Mouse (Mus musculus) C2C12 (cell line): Measurements from ENCODE around the gene Gm20388. TPM values are rescaled to one million over a fixed set of nuclear protein-coding genes. Genes with fewer than 3 reads are reported as not detected.
"Not testable (repeated sequence)": the region's sequence is repeated elsewhere in the genome, so short reads cannot be mapped to it uniquely, and the experiment has no call there.

ENCODE experiments used
- H3K27me3 ChIP-seq: one replicate; pipeline ENCODE4 v1.6.1; 2011; ENCODE audit not compliant: control insufficient read depth, insufficient read depth, insufficient read length
- H3K36me3 ChIP-seq: one replicate; pipeline ENCODE4 v1.6.1; 2011; ENCODE audit not compliant: control insufficient read depth, insufficient read depth
- H3K4me3 ChIP-seq: one replicate; pipeline ENCODE4 v1.5.1; 2011; ENCODE audit warnings: mild to moderate bottlenecking, control low read depth; ENCODE audit not compliant: poor library complexity, insufficient read depth, severe bottlenecking
- H3K79me2 ChIP-seq: one replicate; pipeline ENCODE4 v1.6.1; 2011; ENCODE audit not compliant: control insufficient read depth, insufficient read depth
- H3K79me3 ChIP-seq: one replicate; pipeline ENCODE4 v1.6.1; 2011; ENCODE audit warnings: low read depth, control low read depth
- H3ac ChIP-seq: one replicate; pipeline ENCODE3; 2011; ENCODE audit warnings: low read depth; ENCODE audit not compliant: control insufficient read depth, insufficient read length
- CEBPB ChIP-seq: IDR thresholded peaks from one replicate; pipeline ENCODE4 v1.6.1; 2011; ENCODE audit warnings: low read depth, mild to moderate bottlenecking, control low read depth, moderate library complexity
- CTCF ChIP-seq: IDR thresholded peaks from one replicate; pipeline ENCODE4 v1.5.1; 2011; ENCODE audit not compliant: control insufficient read depth, insufficient read depth, insufficient read length
- FOSL1 ChIP-seq: IDR thresholded peaks from one replicate; pipeline ENCODE4 v1.8.0; 2011; ENCODE audit warnings: mild to moderate bottlenecking, low read length; ENCODE audit not compliant: poor library complexity, insufficient read depth, severe bottlenecking
- MAX ChIP-seq: IDR thresholded peaks from one replicate; pipeline ENCODE4 v1.6.1; 2011; ENCODE audit warnings: mild to moderate bottlenecking, control low read depth
- MYOD1 ChIP-seq: IDR thresholded peaks from one replicate; pipeline ENCODE4 v1.6.1; 2011; ENCODE audit warnings: low read depth; ENCODE audit not compliant: control insufficient read depth, insufficient read length
- MYOG ChIP-seq: IDR thresholded peaks from one replicate; pipeline ENCODE4 v1.6.1; 2011; ENCODE audit not compliant: control insufficient read depth, insufficient read length; ENCODE audit errors: extremely low read depth
- USF1 ChIP-seq: IDR thresholded peaks from one replicate; pipeline ENCODE4 v1.6.1; 2011; ENCODE audit warnings: low read depth, mild to moderate bottlenecking, control low read depth, moderate library complexity
- polyA plus RNA-seq: library from polyadenylated mRNA; unstranded; fragments of >200 nt; fragmentation: generic; extraction: Trizol; gene quantifications from one replicate; pipeline ENCODE4 v1.2.1, GENCODE M21; 2012; ENCODE audit warnings: missing spikeins

The Gm20388 gene
- polyA plus RNA-seq, 1 experiment, result 15.0 TPM

DNA sequence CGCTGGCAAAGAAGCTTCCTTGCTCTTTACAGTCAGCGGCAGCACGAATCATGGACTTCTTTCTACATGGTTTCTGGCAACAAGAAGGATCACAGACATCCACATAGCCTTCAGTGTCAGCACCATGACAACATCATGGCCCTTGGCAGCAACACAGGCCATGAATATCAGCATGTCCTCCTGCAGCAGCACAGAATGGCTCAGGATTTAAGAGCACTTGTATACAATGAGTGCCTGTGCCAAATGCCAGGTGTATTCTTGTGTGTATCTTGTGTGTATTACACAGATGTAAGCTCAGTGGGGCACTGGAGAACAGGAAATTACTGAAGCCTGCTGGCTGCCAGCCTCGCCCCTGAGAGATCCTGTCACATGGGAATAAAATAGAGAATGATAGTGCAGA lies 4263.0 kb downstream of the Gm20388 start:
- no peak overlapping the region for H3K4me3 ChIP-seq
- H3K36me3 ChIP-seq, result no peaks in the 10 kb centered on the region
- H3K27me3 ChIP-seq, result peaks cover 8% of the 10 kb centered on the region
- H3ac ChIP-seq, result no peak overlapping the region
- H3K79me2 ChIP-seq, result no peaks in the 10 kb centered on the region
- TF ChIP-seq MYOD1, result no peak
- TF ChIP-seq FOSL1, result no peak
- no peak for TF ChIP-seq MYOG
- TF ChIP-seq CTCF, result no peak
- TF ChIP-seq MAX, result no peak
- no peak for TF ChIP-seq CEBPB
- no peak for TF ChIP-seq USF1
- H3K79me3 ChIP-seq, result no peaks in the 10 kb centered on the region

- TF ChIP-seq MAX, result no peak
- no peak for TF ChIP-seq MYOG
- no peak for TF ChIP-seq CEBPB
- no peak for TF ChIP-seq FOSL1
- no peak for TF ChIP-seq MYOD1
- no peak for TF ChIP-seq USF1
- no peak for TF ChIP-seq CTCF
- H3ac ChIP-seq, result no peak overlapping the region
- H3K79me3 ChIP-seq, result no peaks in the 10 kb centered on the region
- H3K36me3 ChIP-seq, result no peaks in the 10 kb centered on the region
- H3K4me3 ChIP-seq, result no peak overlapping the region
- H3K79me2 ChIP-seq, result no peaks in the 10 kb centered on the region
- peaks cover 8% of the 10 kb centered on the region for H3K27me3 ChIP-seq
Measured at GRCm38 (mm10) chr8:124176133-124176532, 4265.5 kb downstream of the Gm20388 start.

- not testable (repeated sequence) for H3K27me3 ChIP-seq, H3K79me3 ChIP-seq, H3K79me2 ChIP-seq, H3ac ChIP-seq, H3K36me3 ChIP-seq, H3K4me3 ChIP-seq
Measured at GRCm38 (mm10) chr8:124177092-124177491, 4266.5 kb downstream of the Gm20388 start.

DNA sequence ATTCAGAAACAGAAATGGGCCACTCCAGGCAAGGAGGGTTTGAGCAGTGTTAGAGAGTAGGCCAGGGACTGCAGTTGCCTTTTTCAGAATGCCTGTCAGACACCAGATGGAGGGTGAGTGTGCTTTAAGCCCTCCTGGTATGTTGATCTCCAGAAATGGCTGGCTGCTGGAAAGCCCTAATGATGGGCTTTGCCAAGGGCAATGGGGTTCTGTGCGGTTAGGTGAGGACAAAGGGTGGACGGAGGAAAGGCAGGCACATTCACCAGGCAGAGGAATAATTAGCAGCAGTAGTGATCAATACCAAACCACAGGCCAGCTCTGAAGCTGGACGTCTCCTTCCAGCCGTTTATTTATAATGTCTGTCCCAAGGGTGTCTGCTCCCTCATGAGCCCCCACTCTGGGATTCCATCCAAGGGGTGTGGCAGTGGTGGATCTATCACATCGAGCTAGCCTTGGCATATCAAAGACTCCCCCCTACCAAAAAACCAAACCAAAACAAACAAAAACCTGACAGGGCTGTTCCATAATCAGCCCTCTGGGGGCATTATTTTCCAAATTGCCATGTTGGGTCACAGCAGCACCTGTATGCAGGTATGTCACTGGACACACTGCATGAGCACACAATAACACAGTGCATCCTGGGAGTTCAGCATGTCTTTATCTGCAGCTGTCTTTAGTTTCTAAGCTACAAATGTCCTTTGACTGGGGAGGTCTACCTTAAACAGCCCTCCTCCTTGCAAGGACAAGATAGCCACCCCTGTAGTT lies 4270.2 kb downstream of the Gm20388 start:
- Histone ChIP-seq H3K4me3 (no peak overlapping the region), H3K36me3 (no peaks in the 10 kb centered on the region), H3K79me3 (no peaks in the 10 kb centered on the region), H3K27me3 (no peaks in the 10 kb centered on the region), H3K79me2 (no peaks in the 10 kb centered on the region), H3ac (no peak overlapping the region)
- TF ChIP-seq CTCF, result no peak

DNA sequence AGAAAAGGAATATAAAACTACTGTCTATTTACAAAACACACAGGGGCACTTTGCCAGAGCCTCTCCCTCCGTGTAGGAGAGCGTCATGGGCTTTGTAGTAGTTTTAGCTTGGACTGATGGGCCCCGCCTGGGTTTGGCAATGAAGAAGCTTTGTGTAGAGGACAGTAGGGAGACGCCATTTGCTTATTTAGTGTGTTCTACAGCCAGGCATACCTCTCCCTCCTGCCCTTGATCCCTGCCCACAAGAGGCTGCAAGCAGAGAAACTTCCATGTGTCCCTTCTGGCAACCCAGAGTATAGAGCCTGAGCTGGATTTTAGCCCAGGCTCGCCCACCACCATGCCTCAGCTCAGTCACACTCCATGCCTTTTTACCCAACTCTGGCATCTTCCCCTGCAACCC lies 4271.1 kb downstream of the Gm20388 start:
- Histone ChIP-seq H3K27me3 (no peaks in the 10 kb centered on the region), H3ac (no peak overlapping the region), H3K79me2 (no peaks in the 10 kb centered on the region), H3K36me3 (no peaks in the 10 kb centered on the region), H3K79me3 (no peaks in the 10 kb centered on the region), H3K4me3 (no peak overlapping the region)
- TF ChIP-seq MAX (no peak), USF1 (no peak), CEBPB (no peak), FOSL1 (no peak)

- no peak for TF ChIP-seq MAX
- no peak for TF ChIP-seq FOSL1
- no peak for TF ChIP-seq CTCF
- no peak for TF ChIP-seq MYOG
- TF ChIP-seq MYOD1, result no peak
- TF ChIP-seq USF1, result no peak
- no peak for TF ChIP-seq CEBPB
- Histone ChIP-seq H3ac (no peak overlapping the region), H3K36me3 (no peaks in the 10 kb centered on the region), H3K79me3 (no peaks in the 10 kb centered on the region), H3K79me2 (no peaks in the 10 kb centered on the region), H3K4me3 (no peak overlapping the region), H3K27me3 (no peaks in the 10 kb centered on the region)
Measured at GRCm38 (mm10) chr8:124182224-124182623, 4271.6 kb downstream of the Gm20388 start.
